Mouse (Mus musculus) neural tube, embryonic 15.5 days (tissue): ENCODE measurements around the gene Evi2b. TPM values are rescaled to one million over a fixed set of nuclear protein-coding genes. Genes with fewer than 3 reads are reported as not detected.

Source experiments
- ATAC-seq: fragments of 200-750 bp; cut with Nextera tagmentation; 2 replicates; pipeline ENCODE4 v1.8.0; 2017; ENCODE audit warnings: mild to moderate bottlenecking, moderate TSS enrichment, moderate library complexity; ENCODE audit not compliant: low FRiP score
- H3K27ac ChIP-seq: fragments of 300-500 bp; sonication (generic); replicated peaks from 2 replicates; pipeline ENCODE4 v1.5.1; 2015; ENCODE audit warnings: mild to moderate bottlenecking, inconsistent platforms
- H3K27me3 ChIP-seq: fragments of 300-500 bp; sonication (generic); replicated peaks from 2 replicates; pipeline ENCODE4 v1.6.1; 2015; ENCODE audit warnings: inconsistent platforms
- H3K36me3 ChIP-seq: fragments of 300-500 bp; sonication (generic); 2 replicates; pipeline ENCODE4 v1.6.1; 2015; ENCODE audit warnings: inconsistent platforms
- H3K4me1 ChIP-seq: fragments of 300-500 bp; sonication (generic); 2 replicates; pipeline ENCODE4 v1.6.1; 2015; ENCODE audit warnings: inconsistent platforms
- H3K4me2 ChIP-seq: fragments of 300-500 bp; sonication (generic); 2 replicates; pipeline ENCODE4 v1.6.1; 2015; ENCODE audit warnings: inconsistent platforms, mild to moderate bottlenecking, moderate library complexity
- H3K4me3 ChIP-seq: fragments of 300-500 bp; sonication (generic); replicated peaks from 2 replicates; pipeline ENCODE4 v1.5.1; 2015; ENCODE audit warnings: mild to moderate bottlenecking, inconsistent platforms
- H3K9ac ChIP-seq: fragments of 300-500 bp; sonication (generic); replicated peaks from 2 replicates; pipeline ENCODE4 v1.6.1; 2015; ENCODE audit warnings: mild to moderate bottlenecking, inconsistent platforms
- H3K9me3 ChIP-seq: fragments of 300-500 bp; sonication (generic); replicated peaks from 2 replicates; pipeline ENCODE4 v1.6.1; 2016; ENCODE audit warnings: inconsistent platforms
- WGBS: fragments of 180-500 bp; shearing (Covaris S2); methylation state at CpG from one replicate; pipeline ENCODE4 v1.1.7; 2015; ENCODE audit warnings: mixed read lengths; 5-methylcytosine and 5-hydroxymethylcytosine counted together
- polyA plus RNA-seq: library from polyadenylated mRNA; unstranded; fragments of >200 nt; fragmentation: Nextera tagmentation; extraction: Ambion mirVana; gene quantifications from 2 replicates; pipeline ENCODE4 v1.2.1, GENCODE M21; 2015

Gene Evi2b
- polyA plus RNA-seq, 1 experiment from 2014 or later, result 0.40 TPM

DNA sequence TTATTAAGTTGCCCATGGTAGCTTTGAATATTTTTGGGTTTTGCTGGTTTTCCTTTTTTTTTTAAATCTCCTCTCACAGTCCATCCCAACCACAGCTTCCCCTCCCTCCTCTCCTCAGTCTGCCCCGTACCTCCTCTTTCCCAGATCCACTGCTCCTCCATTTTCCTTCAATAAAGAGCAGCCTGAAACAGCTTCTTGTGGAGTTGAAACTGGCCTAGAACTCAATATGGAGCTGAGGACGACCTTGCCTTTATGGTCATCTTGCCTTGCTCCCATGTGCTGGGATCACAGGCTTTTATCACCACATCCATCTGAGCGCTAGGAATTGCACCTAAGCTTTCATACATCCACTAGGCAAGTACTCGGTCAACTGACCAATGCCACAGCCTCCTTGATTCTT is 7.9 kb upstream of the Evi2b start:
- Histone ChIP-seq H3K9me3 (no peaks in the 10 kb centered on the region), H3K4me1 (peaks cover 5% of the 10 kb centered on the region; the same call in 1 of the 2 replicates), H3K4me3 (no peak overlapping the region), H3K27ac (no peak overlapping the region), H3K36me3 (0 out of 2 replicates have a peak, but pooled peaks cover 10% of the 10 kb centered on the region), H3K27me3 (no peaks in the 10 kb centered on the region), H3K4me2 (no peak overlapping the region), H3K9ac (no peak overlapping the region)
- 95% methylated on average over 4 of the region's 4 CpGs for WGBS
- no peak for ATAC-seq

DNA sequence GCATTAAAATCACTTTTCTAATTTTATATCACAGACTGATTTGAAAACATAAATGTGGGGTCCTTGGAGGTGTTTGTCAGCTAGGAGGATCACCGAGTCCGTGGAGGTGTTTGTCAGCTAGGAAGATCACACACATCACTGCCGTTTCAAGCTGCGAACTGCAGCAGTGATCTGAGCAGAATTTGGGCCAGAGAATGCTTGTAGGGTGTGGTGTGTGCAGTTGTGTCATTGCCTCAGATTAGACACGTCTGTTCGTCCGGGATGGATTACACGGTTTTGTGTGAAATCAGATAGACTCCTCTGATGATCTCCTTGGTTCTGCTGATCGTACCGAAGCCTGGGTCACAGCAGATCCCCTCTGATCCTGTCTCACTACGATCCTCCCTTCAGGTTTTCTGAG is 7.2 kb upstream of the Evi2b start:
- Histone ChIP-seq H3K27ac (no peak overlapping the region), H3K27me3 (no peaks in the 10 kb centered on the region), H3K4me1 (peaks cover 5% of the 10 kb centered on the region; the same call in 1 of the 2 replicates), H3K4me2 (no peak overlapping the region), H3K9me3 (no peaks in the 10 kb centered on the region), H3K4me3 (no peak overlapping the region), H3K36me3 (0 out of 2 replicates have a peak, but pooled peaks cover 10% of the 10 kb centered on the region), H3K9ac (no peak overlapping the region)
- ATAC-seq, result no peak
- WGBS, result 93% methylated on average over 11 of the region's 11 CpGs

DNA sequence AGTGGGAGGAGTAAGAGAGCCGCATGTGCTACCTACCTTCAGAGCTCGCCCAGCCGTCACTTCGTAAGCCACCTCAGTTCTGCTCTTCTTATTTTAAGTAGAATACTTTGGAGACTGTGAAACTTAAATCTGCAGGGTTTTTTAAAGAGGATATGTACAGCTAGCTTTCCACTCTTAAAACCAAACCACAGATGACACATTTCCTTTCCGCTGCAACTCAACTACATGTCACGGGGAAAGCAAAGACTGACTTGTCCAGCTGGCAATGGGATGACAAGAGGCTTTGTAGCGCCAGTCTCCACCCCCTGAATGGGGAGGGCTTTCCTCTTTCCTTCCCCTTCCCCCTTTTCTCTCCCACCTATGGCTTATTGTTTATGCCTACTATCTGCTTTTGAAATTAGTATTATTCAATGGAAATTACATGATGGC is 6.8 kb upstream of the Evi2b start, which contains the start of the genes Evi2 and Evi2a:
Gene Evi2 (minus strand): TSS at position 257 of the 429 bp plus-strand sequence.
Gene Evi2a (minus strand): TSS at position 277 of the 429 bp plus-strand sequence.
- Histone ChIP-seq H3K9me3 (no peaks in the 10 kb centered on the region), H3K4me1 (peaks cover 5% of the 10 kb centered on the region; the same call in 1 of the 2 replicates), H3K27me3 (no peaks in the 10 kb centered on the region), H3K4me3 (no peak within 1 kb of the TSS), H3K27ac (no peak within 1 kb of the TSS), H3K36me3 (0 out of 2 replicates have a peak, but pooled peaks cover 10% of the 10 kb centered on the region), H3K9ac (no peak within 1 kb of the TSS), H3K4me2 (no peak within 1 kb of the TSS)
- WGBS, result 83% methylated on average over 7 of the region's 7 CpGs
- ATAC-seq, result no peak

DNA sequence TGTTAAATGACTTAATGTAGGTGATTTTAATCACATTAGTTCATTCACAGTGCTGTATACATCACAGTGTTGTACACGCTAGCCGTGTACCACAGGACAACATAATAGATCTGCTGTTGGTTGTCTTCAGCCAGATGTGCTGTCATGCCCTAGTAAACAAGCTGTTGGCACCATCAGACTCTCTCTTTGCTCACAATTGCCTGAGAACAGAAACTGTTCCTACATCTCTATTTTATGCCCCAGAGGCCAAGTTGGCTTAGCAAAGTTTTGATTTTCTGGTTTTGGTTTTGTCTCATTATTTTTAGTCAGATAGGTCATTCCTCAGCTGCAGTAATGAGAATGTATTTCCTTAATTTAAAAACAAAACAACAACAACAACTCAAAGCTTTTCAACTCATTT is 6.2 kb upstream of the Evi2b start:
- no peak overlapping the region for H3K4me2 ChIP-seq

GRCm38 (mm10) chr11:79529226-79529625 is 5.7 kb upstream of the Evi2b start:
- Histone ChIP-seq H3K36me3 (0 out of 2 replicates have a peak, but pooled peaks cover 14% of the 10 kb centered on the region), H3K27me3 (no peaks in the 10 kb centered on the region), H3K9ac (no peak overlapping the region), H3K27ac (no peak overlapping the region), H3K4me2 (no peak overlapping the region), H3K4me1 (peaks cover 5% of the 10 kb centered on the region; the same call in 1 of the 2 replicates), H3K4me3 (no peak overlapping the region), H3K9me3 (no peaks in the 10 kb centered on the region)
- 95% methylated on average over 6 of the region's 6 CpGs for WGBS
- ATAC-seq, result no peak

More for the DNA sequence above, 6.2 kb upstream of the Evi2b start:
- Histone ChIP-seq H3K4me3 (no peak overlapping the region), H3K27ac (no peak overlapping the region), H3K27me3 (no peaks in the 10 kb centered on the region), H3K4me1 (peaks cover 5% of the 10 kb centered on the region; the same call in 1 of the 2 replicates), H3K9ac (no peak overlapping the region), H3K9me3 (no peaks in the 10 kb centered on the region), H3K36me3 (0 out of 2 replicates have a peak, but pooled peaks cover 14% of the 10 kb centered on the region)
- no peak for ATAC-seq
- WGBS, result 78% methylated on average over 2 of the region's 2 CpGs

DNA sequence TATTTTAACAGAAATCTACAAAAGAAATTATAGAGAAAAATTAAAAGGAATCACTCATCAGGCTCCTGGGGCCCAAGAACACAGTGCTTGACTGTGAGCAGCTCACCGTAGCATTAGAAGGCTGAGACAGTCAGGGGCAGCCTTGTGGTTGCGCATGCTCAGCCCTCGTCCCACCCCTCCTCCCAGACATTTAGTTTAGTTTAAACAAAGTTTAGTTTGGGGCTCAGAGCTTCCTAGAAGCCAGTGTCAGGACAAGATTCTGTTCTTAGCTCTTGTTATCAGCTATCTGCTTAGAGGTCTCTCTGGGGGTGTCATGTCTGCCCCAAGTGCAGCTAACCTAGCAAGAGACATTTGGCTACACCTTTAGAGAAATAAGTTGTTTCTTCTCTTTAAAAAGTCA is 5.0 kb upstream of the Evi2b start:
- 90% methylated on average over 3 of the region's 3 CpGs for WGBS
- no peak overlapping the region for H3K9ac ChIP-seq
- H3K4me1 ChIP-seq, result no peaks in the 10 kb centered on the region
- H3K9me3 ChIP-seq, result no peaks in the 10 kb centered on the region
- H3K4me3 ChIP-seq, result no peak overlapping the region
- H3K4me2 ChIP-seq, result no peak overlapping the region
- H3K27ac ChIP-seq, result no peak overlapping the region
- ATAC-seq, result no peak
- 0 out of 2 replicates have a peak, but pooled peaks cover 14% of the 10 kb centered on the region for H3K36me3 ChIP-seq
- no peaks in the 10 kb centered on the region for H3K27me3 ChIP-seq

- no peaks in the 10 kb centered on the region for H3K27me3 ChIP-seq
- no peak overlapping the region for H3K4me2 ChIP-seq
- WGBS, result 91% methylated on average over 5 of the region's 5 CpGs
- ATAC-seq, result no peak
- no peaks in the 10 kb centered on the region for H3K4me1 ChIP-seq
- H3K4me3 ChIP-seq, result no peak overlapping the region
- no peaks in the 10 kb centered on the region for H3K9me3 ChIP-seq
- no peak overlapping the region for H3K9ac ChIP-seq
- H3K27ac ChIP-seq, result no peak overlapping the region
- 0 out of 2 replicates have a peak, but pooled peaks cover 13% of the 10 kb centered on the region for H3K36me3 ChIP-seq
Measured at GRCm38 (mm10) chr11:79527739-79528384, 4.3 kb upstream of the Evi2b start.

- Histone ChIP-seq H3K4me3 (no peak overlapping the region), H3K4me2 (no peak overlapping the region), H3K9me3 (no peaks in the 10 kb centered on the region), H3K36me3 (0 out of 2 replicates have a peak, but pooled peaks cover 12% of the 10 kb centered on the region), H3K27ac (no peak overlapping the region), H3K27me3 (no peaks in the 10 kb centered on the region), H3K4me1 (no peaks in the 10 kb centered on the region), H3K9ac (no peak overlapping the region)
- no peak for ATAC-seq
- WGBS, result 83% methylated on average over 15 of the region's 15 CpGs
Measured at GRCm38 (mm10) chr11:79527015-79527738, 3.6 kb upstream of the Evi2b start.

- no peak overlapping the region for H3K4me2 ChIP-seq
- H3K9ac ChIP-seq, result no peak overlapping the region
- H3K27ac ChIP-seq, result no peak overlapping the region
- H3K9me3 ChIP-seq, result no peaks in the 10 kb centered on the region
- H3K36me3 ChIP-seq, result 0 out of 2 replicates have a peak, but pooled peaks cover 12% of the 10 kb centered on the region
- no peaks in the 10 kb centered on the region for H3K4me1 ChIP-seq
- WGBS, result 97% methylated on average over 3 of the region's 3 CpGs
- no peak for ATAC-seq
- H3K27me3 ChIP-seq, result no peaks in the 10 kb centered on the region
- H3K4me3 ChIP-seq, result no peak overlapping the region
Measured at GRCm38 (mm10) chr11:79526549-79526948, 3.0 kb upstream of the Evi2b start.

GRCm38 (mm10) chr11:79524310-79524575 is 681 bp upstream of the Evi2b start:
- Histone ChIP-seq H3K27ac (no peak overlapping the region), H3K4me2 (no peak overlapping the region), H3K9ac (no peak overlapping the region), H3K4me1 (no peaks in the 10 kb centered on the region), H3K36me3 (0 out of 2 replicates have a peak, but pooled peaks cover 12% of the 10 kb centered on the region), H3K4me3 (no peak overlapping the region), H3K27me3 (no peaks in the 10 kb centered on the region), H3K9me3 (no peaks in the 10 kb centered on the region)
- 100% methylated on average over 1 of the region's 1 CpGs for WGBS
- ATAC-seq, result no peak

- Histone ChIP-seq H3K9ac (no peak overlapping the region), H3K4me2 (no peak overlapping the region), H3K4me1 (no peaks in the 10 kb centered on the region), H3K36me3 (0 out of 2 replicates have a peak, but pooled peaks cover 5% of the 10 kb centered on the region), H3K27ac (no peak overlapping the region), H3K9me3 (no peaks in the 10 kb centered on the region), H3K27me3 (no peaks in the 10 kb centered on the region), H3K4me3 (no peak overlapping the region)
- no peak for ATAC-seq
- 80% methylated on average over 1 of the region's 1 CpGs for WGBS
Measured at GRCm38 (mm10) chr11:79522944-79523343, 618 bp downstream of the Evi2b start.

GRCm38 (mm10) chr11:79521930-79522329 is 1.6 kb downstream of the Evi2b start:
- Histone ChIP-seq H3K9ac (no peak overlapping the region), H3K27me3 (no peaks in the 10 kb centered on the region), H3K27ac (no peak overlapping the region), H3K9me3 (no peaks in the 10 kb centered on the region), H3K36me3 (0 out of 2 replicates have a peak, but pooled peaks cover 5% of the 10 kb centered on the region), H3K4me2 (no peak overlapping the region), H3K4me1 (no peaks in the 10 kb centered on the region), H3K4me3 (no peak overlapping the region)
- no peak for ATAC-seq
